Mouse (Mus musculus) heart, postnatal 0 days (tissue): ENCODE results near the gene Selenon.

Experiments used
- CTCF ChIP-seq: IDR thresholded peaks from 2 replicates; pipeline ENCODE4 v1.5.1; 2016; ENCODE audit warnings: antibody characterized with exemption, control low read depth, low read depth
- EP300 ChIP-seq: IDR thresholded peaks from 2 replicates; pipeline ENCODE4 v1.6.1; 2016; ENCODE audit warnings: antibody characterized with exemption, low read depth

GRCm38 (mm10) chr4:134489986-134490665 is 61.8 kb downstream of the Selenon start:
- TF ChIP-seq CTCF (no peak), EP300 (no peak)
